Mouse (Mus musculus): ENCODE measurements around the gene Gm42715. TPM values are rescaled to one million over a fixed set of nuclear protein-coding genes. Genes with fewer than 3 reads are reported as not detected.

The Gm42715 gene
- 13.2 and 13.7 TPM in 2 replicates for polyA plus RNA-seq (2015; fragmentation: Nextera tagmentation; extraction: Ambion mirVana)

DNA sequence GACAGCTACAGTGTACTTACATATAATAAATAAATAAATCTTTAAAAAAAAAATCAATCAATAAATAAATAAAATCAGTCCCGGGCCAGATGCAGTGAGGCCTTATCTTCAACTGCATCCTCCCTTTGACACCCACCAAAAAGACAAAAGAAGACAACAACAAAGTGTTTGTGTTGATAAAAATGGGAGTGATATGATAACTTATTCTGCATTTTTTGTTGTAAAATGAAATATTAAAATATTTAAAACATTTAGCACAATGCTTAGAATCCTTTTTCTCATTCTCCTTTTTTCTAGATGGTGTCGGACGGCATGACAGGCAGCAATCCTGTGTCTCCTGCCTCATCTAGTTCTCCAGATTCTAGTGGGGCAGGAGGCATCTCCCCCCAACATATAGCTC lies at the start of gene Gm42715:
TSS of gene Gm42715 (plus strand) at position 301 of the 400 bp plus-strand sequence.
- Histone ChIP-seq H3K27me3 (replicated peaks; ENCODE audit: control insufficient read depth, insufficient read depth, low read length) (no peaks in the 10 kb centered on the region), H3K9ac (ENCODE audit: low read depth, low read length) (no peak within 1 kb of the TSS), H3K36me3 (ENCODE audit: control insufficient read depth, insufficient read depth, low read length) (peaks cover 45% of the 10 kb centered on the region), H3K4me3 (ENCODE audit: low read length) (no peak within 1 kb of the TSS), H3K27ac (ENCODE audit: low read depth, low read length) (no peak within 1 kb of the TSS), H3K4me1 (ENCODE audit: control insufficient read depth, insufficient read depth, low read depth, low read length) (no peaks in the 10 kb centered on the region), H3K9me3 (ENCODE audit: control insufficient read depth, low read length) (no peaks in the 10 kb centered on the region), H3K4me2 (ENCODE audit: low read length) (no peak within 1 kb of the TSS)
- WGBS: 96% methylated on average over 3 of the region's 3 CpGs
- no peak for ATAC-seq

DNA sequence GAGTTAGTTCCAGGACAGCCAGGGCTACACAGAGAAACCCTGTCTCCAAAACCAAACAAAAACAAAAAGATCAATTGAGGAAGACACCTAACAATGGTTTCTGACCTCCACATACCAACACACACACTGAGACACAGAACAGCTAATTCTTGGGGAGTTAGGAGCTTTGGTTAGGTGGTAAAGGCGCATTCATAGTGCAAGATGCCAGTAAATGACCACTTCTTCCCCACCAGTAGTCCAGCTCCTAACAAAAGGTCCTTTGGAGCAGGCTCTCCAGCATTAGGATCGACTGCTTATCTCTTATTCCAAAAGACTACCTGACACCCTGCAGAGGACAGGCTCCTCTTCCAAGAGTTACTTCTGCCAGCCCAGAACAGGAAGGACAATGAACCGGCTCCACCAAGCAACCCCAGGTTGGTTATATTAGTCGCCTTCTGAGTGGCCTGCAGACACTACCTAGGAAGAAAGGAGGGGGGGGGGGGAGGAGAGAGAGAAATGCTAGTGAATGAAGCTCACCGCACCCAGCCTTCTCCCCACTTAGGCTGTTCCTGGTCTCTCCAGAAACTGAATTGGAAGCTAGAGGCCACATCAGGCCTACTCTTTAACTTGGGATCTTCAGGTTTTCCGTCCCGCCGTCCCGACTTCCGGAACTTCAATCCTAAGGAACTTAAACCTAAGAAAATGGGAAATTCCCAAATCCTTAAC lies 49.2 kb upstream of the Gm42715 start:
- peak overlapping the region; percentile 51 for H3K9ac ChIP-seq (ENCODE audit: low read depth, low read length)
- H3K4me2 ChIP-seq (ENCODE audit: low read length): peak overlapping the region; percentile 67
- peaks cover 18% of the 10 kb centered on the region for H3K36me3 ChIP-seq (ENCODE audit: control insufficient read depth, insufficient read depth, low read length)
- H3K4me3 ChIP-seq (ENCODE audit: low read length): peak overlapping the region; percentile 86
- H3K27me3 ChIP-seq (replicated peaks; ENCODE audit: control insufficient read depth, insufficient read depth, low read length): no peaks in the 10 kb centered on the region
- ATAC-seq: no peak
- H3K27ac ChIP-seq (ENCODE audit: low read depth, low read length): peak overlapping the region; percentile 97
- 7% methylated on average over 10 of the region's 10 CpGs for WGBS
- H3K4me1 ChIP-seq (ENCODE audit: control insufficient read depth, insufficient read depth, low read depth, low read length): peaks cover 9% of the 10 kb centered on the region
- H3K9me3 ChIP-seq (ENCODE audit: control insufficient read depth, low read length): no peaks in the 10 kb centered on the region

DNA sequence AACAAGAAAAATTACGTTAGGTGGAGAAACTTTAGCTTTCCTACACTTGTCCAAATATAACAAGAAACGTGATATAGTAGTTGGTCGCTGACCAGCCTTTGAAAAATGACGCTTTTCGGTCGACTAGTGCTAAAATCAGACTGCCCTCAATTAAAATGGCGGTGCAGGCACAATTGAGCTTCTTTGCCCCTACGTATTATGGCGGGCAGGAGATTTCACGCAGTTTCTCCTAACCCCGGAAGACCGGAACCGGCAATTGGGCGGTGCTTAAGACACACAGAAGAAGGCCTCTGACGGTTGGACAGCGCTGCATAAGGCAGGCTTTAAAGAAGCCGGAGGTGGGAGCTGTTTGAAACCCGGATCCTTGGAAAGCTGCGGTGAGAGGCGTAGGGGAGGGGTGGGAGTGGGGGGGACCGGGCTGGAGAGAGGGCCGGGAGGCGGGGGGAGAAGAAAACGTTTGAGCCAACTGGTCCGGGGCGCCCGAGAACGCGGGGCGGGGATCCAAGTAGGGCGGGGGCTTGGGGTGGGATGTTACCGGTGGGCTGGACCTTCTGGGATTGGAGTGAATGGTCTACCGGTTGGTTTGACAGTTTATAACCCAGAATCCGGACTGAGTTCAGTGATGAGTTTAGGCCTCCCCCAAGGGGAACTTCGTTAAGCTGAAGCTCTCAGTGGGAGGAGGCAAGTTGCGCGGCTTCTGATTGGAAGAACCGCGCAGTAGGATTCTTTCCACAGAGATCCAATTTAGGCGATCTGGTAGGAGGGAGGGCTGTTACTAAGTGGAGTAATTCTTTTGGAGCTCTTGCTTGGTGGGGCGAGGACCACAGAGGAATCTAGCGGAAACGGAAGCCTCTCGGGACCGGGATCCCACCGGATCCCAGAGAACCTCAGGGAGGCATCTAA lies 48.4 kb upstream of the Gm42715 start:
- H3K9ac ChIP-seq (ENCODE audit: low read depth, low read length): peak overlapping the region; percentile 93
- ATAC-seq: peak; percentile 96
- peak overlapping the region; percentile 97 for H3K27ac ChIP-seq (ENCODE audit: low read depth, low read length)
- H3K4me3 ChIP-seq (ENCODE audit: low read length): peak overlapping the region; percentile 86
- H3K27me3 ChIP-seq (replicated peaks; ENCODE audit: control insufficient read depth, insufficient read depth, low read length): no peaks in the 10 kb centered on the region
- H3K9me3 ChIP-seq (ENCODE audit: control insufficient read depth, low read length): no peaks in the 10 kb centered on the region
- 1% methylated on average over 46 of the region's 46 CpGs for WGBS
- H3K36me3 ChIP-seq (ENCODE audit: control insufficient read depth, insufficient read depth, low read length): peaks cover 26% of the 10 kb centered on the region
- H3K4me1 ChIP-seq (ENCODE audit: control insufficient read depth, insufficient read depth, low read depth, low read length): peaks cover 9% of the 10 kb centered on the region
- H3K4me2 ChIP-seq (ENCODE audit: low read length): peak overlapping the region; percentile 67

DNA sequence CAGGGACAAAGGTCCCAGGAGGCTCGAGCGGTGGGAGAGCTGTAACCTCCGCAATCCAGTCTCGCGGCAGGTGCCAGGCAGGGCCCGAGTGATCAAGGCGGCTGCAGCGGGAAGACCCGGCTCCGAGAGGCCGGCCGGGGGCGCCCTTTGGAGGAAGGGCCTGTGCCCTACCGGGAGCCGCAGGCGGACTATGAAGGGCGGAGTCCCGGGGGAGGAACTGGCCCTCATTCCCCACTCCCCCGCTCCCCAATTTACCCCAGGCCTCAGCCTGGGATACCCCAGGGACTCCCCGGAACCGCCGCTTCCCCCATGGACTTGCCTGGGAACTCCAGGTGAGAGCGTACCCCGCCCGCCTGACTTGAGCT lies 47.8 kb upstream of the Gm42715 start:
- Histone ChIP-seq H3K27me3 (replicated peaks; ENCODE audit: control insufficient read depth, insufficient read depth, low read length) (no peaks in the 10 kb centered on the region), H3K4me3 (ENCODE audit: low read length) (peak overlapping the region; percentile 86), H3K9ac (ENCODE audit: low read depth, low read length) (peak overlapping the region; percentile 93), H3K36me3 (ENCODE audit: control insufficient read depth, insufficient read depth, low read length) (peaks cover 32% of the 10 kb centered on the region), H3K4me2 (ENCODE audit: low read length) (peak overlapping the region; percentile 67), H3K4me1 (ENCODE audit: control insufficient read depth, insufficient read depth, low read depth, low read length) (peaks cover 9% of the 10 kb centered on the region), H3K27ac (ENCODE audit: low read depth, low read length) (peak overlapping the region; percentile 97), H3K9me3 (ENCODE audit: control insufficient read depth, low read length) (no peaks in the 10 kb centered on the region)
- 0% methylated on average over 15 of the region's 25 CpGs for WGBS
- ATAC-seq: peak; percentile 10

DNA sequence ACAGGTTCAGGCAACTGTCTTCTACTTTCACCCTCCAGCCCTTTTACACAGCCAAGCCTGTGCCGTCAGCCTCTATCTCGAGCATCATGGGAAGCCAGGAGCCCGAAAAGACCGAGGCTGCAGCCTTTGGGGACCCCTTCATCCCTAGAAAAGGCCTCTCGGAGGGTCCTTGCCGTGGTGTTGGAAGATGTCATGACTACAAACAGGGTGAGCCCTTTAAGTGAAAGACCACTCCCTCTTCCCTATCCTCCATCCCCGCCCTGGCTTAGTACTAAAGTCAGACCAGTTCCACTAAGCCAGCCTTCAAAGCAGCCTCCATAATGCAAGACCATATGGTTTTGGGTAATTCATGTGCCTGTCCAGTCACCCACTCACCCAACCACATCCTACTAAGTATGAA lies 47.3 kb upstream of the Gm42715 start:
- Histone ChIP-seq H3K9me3 (ENCODE audit: control insufficient read depth, low read length) (no peaks in the 10 kb centered on the region), H3K4me2 (ENCODE audit: low read length) (peak overlapping the region; percentile 67), H3K27me3 (replicated peaks; ENCODE audit: control insufficient read depth, insufficient read depth, low read length) (no peaks in the 10 kb centered on the region), H3K4me1 (ENCODE audit: control insufficient read depth, insufficient read depth, low read depth, low read length) (peaks cover 13% of the 10 kb centered on the region), H3K4me3 (ENCODE audit: low read length) (peak overlapping the region; percentile 86), H3K27ac (ENCODE audit: low read depth, low read length) (peak overlapping the region; percentile 97), H3K36me3 (ENCODE audit: control insufficient read depth, insufficient read depth, low read length) (peaks cover 34% of the 10 kb centered on the region), H3K9ac (ENCODE audit: low read depth, low read length) (peak overlapping the region; percentile 93)
- ATAC-seq: peak; percentile 4; the same call in 1 of the 2 replicates
- WGBS: 0% methylated on average over 7 of the region's 7 CpGs

DNA sequence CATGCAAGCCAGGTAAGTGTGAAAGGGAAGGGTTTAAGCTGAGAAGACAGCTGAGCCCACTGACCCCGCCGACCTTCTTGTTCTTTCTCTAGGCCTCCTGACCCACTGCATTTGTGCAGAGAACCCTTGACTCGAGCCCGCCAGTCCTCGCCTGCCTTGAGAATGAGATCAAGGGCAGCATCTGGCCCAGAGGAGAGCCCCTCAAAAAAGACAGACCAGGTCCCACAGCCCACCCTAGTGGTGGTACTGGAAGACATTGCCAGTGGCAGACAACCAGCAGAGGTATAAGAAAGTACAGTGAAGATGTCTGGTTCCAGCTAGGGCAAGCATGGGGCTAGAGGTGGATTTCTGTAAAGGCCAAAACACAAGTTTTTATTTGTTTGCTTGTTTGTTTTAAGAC lies 45.7 kb upstream of the Gm42715 start:
- ATAC-seq: no peak
- Histone ChIP-seq H3K4me1 (ENCODE audit: control insufficient read depth, insufficient read depth, low read depth, low read length) (peaks cover 16% of the 10 kb centered on the region), H3K9ac (ENCODE audit: low read depth, low read length) (no peak overlapping the region)

DNA sequence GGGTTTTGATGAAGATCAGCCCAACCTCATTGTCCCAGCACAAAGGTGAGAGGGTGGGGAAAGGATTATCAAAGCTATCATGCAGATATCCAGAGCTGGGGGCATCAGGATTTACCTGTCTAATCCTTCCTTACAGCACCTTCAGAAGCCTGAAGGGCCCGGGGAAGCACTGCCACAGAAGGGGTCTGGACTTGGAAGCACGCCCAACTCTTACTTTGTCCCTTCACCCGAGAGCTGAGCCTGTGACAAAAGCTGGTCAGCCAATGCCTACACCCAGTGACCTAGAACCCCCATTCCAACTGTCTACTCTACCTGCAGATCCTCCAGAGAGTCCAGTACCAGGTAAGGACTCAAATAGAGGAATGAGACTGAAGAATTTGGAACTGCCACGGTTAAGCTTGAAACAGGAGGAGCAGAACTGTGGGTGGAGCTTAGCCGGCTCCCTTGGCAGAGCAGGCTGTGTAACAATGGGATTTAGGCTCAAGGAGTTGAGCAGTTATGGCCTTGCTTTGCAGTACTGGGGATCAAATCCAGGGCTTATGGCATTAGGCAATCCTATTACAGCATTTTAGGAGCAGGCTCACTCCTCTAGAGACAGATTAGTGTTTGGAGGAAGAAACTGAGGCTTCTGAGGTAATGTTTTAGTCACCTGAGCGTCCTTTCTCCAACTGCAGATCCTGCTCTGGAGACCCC lies 44.9 kb upstream of the Gm42715 start:
- Histone ChIP-seq H3K9me3 (ENCODE audit: control insufficient read depth, low read length) (no peaks in the 10 kb centered on the region), H3K27me3 (replicated peaks; ENCODE audit: control insufficient read depth, insufficient read depth, low read length) (no peaks in the 10 kb centered on the region), H3K36me3 (ENCODE audit: control insufficient read depth, insufficient read depth, low read length) (peaks cover 34% of the 10 kb centered on the region), H3K4me3 (ENCODE audit: low read length) (no peak overlapping the region), H3K9ac (ENCODE audit: low read depth, low read length) (no peak overlapping the region), H3K27ac (ENCODE audit: low read depth, low read length) (no peak overlapping the region), H3K4me1 (ENCODE audit: control insufficient read depth, insufficient read depth, low read depth, low read length) (peaks cover 17% of the 10 kb centered on the region), H3K4me2 (ENCODE audit: low read length) (no peak overlapping the region)
- ATAC-seq: no peak
- WGBS: 80% methylated on average over 6 of the region's 6 CpGs

More for the DNA sequence above, 45.7 kb upstream of the Gm42715 start:
- H3K4me2 ChIP-seq (ENCODE audit: low read length): no peak overlapping the region
- 78% methylated on average over 5 of the region's 5 CpGs for WGBS
- H3K4me3 ChIP-seq (ENCODE audit: low read length): no peak overlapping the region
- no peaks in the 10 kb centered on the region for H3K27me3 ChIP-seq (replicated peaks; ENCODE audit: control insufficient read depth, insufficient read depth, low read length)
- no peaks in the 10 kb centered on the region for H3K9me3 ChIP-seq (ENCODE audit: control insufficient read depth, low read length)
- peaks cover 34% of the 10 kb centered on the region for H3K36me3 ChIP-seq (ENCODE audit: control insufficient read depth, insufficient read depth, low read length)
- no peak overlapping the region for H3K27ac ChIP-seq (ENCODE audit: low read depth, low read length)

DNA sequence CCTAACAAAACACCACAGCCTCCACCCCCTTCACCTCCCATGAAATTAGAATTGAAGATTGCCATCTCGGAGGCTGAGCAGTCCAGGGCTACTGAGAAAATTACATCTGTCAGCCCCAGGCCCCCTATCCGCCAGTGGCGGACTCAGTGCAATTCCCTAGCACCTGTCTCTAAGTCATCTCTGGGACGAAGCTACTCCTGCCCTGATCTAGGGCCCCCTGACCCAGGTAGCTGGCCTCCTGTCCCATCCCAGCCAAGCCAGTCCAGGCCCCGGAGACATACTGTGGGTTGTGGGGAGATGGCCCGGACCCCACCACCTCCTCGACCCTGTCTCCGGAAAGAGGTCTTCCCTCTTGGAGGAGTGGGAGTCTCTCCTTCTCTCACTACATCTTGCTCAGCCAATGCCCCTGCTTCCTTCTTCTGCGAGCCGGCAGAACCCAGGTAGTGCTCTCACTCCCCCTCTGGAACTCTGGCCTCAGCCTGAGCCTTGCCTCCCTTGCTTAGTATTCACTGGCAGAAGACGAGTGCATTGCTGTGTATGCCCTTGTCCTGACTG lies 44.1 kb upstream of the Gm42715 start:
- Histone ChIP-seq H3K4me2 (ENCODE audit: low read length) (no peak overlapping the region), H3K9ac (ENCODE audit: low read depth, low read length) (no peak overlapping the region), H3K4me1 (ENCODE audit: control insufficient read depth, insufficient read depth, low read depth, low read length) (peaks cover 24% of the 10 kb centered on the region), H3K36me3 (ENCODE audit: control insufficient read depth, insufficient read depth, low read length) (peaks cover 34% of the 10 kb centered on the region), H3K27me3 (replicated peaks; ENCODE audit: control insufficient read depth, insufficient read depth, low read length) (no peaks in the 10 kb centered on the region), H3K4me3 (ENCODE audit: low read length) (no peak overlapping the region), H3K27ac (ENCODE audit: low read depth, low read length) (no peak overlapping the region), H3K9me3 (ENCODE audit: control insufficient read depth, low read length) (no peaks in the 10 kb centered on the region)
- ATAC-seq: no peak
- 91% methylated on average over 11 of the region's 11 CpGs for WGBS
